In genomic region chr15:79471095-79471494, GRCm38 (mm10) we compare ENCODE assay signal across 11 mouse cellular contexts. TPM values are rescaled to one million over a fixed set of nuclear protein-coding genes. Genes with fewer than 3 reads are reported as not detected.
DNase-seq lines count a peak whose midpoint lies in the region; ATAC-seq lines count a peak whose summit lies in the region.
"Had no signal": no experiment of that assay in that cellular context is flagged by ENCODE, and none has a peak within 500 bp of the region (broad histone marks: within the 10 kb centered on the region; RNA-seq: fewer than 3 reads in every experiment).

No protein-coding gene starts in this region.

- no peaks in the 10 kb centered on the region for H3K36me3 ChIP-seq in kidney, embryonic 16.5 days (ENCODE audit: insufficient read depth, low read length)
- H3K36me3 ChIP-seq in embryonic facial prominence, embryonic 14.5 days (ENCODE audit: control insufficient read depth, insufficient read depth, low read length): no peaks in the 10 kb centered on the region
- no peaks in the 10 kb centered on the region for H3K36me3 ChIP-seq in hindbrain, embryonic 12.5 days
- H3K36me3 ChIP-seq in midbrain, embryonic 13.5 days: no peaks in the 10 kb centered on the region

- no peaks in the 10 kb centered on the region for H3K27me3 ChIP-seq in kidney, embryonic 16.5 days (ENCODE audit: insufficient read depth, low read length)
- H3K27me3 ChIP-seq in embryonic facial prominence, embryonic 14.5 days (replicated peaks; ENCODE audit: control insufficient read depth, insufficient read depth, low read length): no peaks in the 10 kb centered on the region
- H3K27me3 ChIP-seq in hindbrain, embryonic 12.5 days: peaks cover 4% of the 10 kb centered on the region; the same call in 1 of the 2 replicates
- peaks cover 5% of the 10 kb centered on the region; the same call in 1 of the 2 replicates for H3K27me3 ChIP-seq in midbrain, embryonic 13.5 days

- WGBS in kidney, embryonic 16.5 days: 54% methylated on average over 10 of the region's 10 CpGs
- 49% methylated on average over 10 of the region's 10 CpGs for WGBS in embryonic facial prominence, embryonic 14.5 days
- WGBS in hindbrain, embryonic 12.5 days: 51% methylated on average over 10 of the region's 10 CpGs
- WGBS in midbrain, embryonic 13.5 days: 48% methylated on average over 10 of the region's 10 CpGs

- peak overlapping the region; percentile 47 for H3K4me2 ChIP-seq in kidney, embryonic 16.5 days (replicated peaks; ENCODE audit: low read depth, low read length)
- H3K4me2 ChIP-seq in embryonic facial prominence, embryonic 14.5 days (ENCODE audit: low read depth, low read length): peak overlapping the region; percentile 43; the same call in 1 of the 2 replicates
- peak overlapping the region; percentile 34 for H3K4me2 ChIP-seq in hindbrain, embryonic 12.5 days (replicated peaks)
- H3K4me2 ChIP-seq in midbrain, embryonic 13.5 days (replicated peaks): peak overlapping the region; percentile 42

- H3K9me3 ChIP-seq in kidney, embryonic 16.5 days (ENCODE audit: low read length): peaks cover 3% of the 10 kb centered on the region; the same call in 1 of the 2 replicates
- no peaks in the 10 kb centered on the region for H3K9me3 ChIP-seq in embryonic facial prominence, embryonic 14.5 days (ENCODE audit: control insufficient read depth, low read length)
- H3K9me3 ChIP-seq in hindbrain, embryonic 12.5 days (replicated peaks): no peaks in the 10 kb centered on the region
- H3K9me3 ChIP-seq in midbrain, embryonic 13.5 days: no peaks in the 10 kb centered on the region

- peaks cover 7% of the 10 kb centered on the region; the same call in 1 of the 2 replicates for H3K4me1 ChIP-seq in kidney, embryonic 16.5 days (ENCODE audit: insufficient read depth, low read length)
- peaks cover 5% of the 10 kb centered on the region; the same call in 1 of the 2 replicates for H3K4me1 ChIP-seq in embryonic facial prominence, embryonic 14.5 days (ENCODE audit: control insufficient read depth, insufficient read depth, low read length)
- H3K4me1 ChIP-seq in hindbrain, embryonic 12.5 days: peaks cover 13% of the 10 kb centered on the region
- peaks cover 18% of the 10 kb centered on the region for H3K4me1 ChIP-seq in midbrain, embryonic 13.5 days (replicated peaks)

- DNase-seq in kidney, adult 8-10 months: no peak
- no peak for DNase-seq in embryonic facial prominence, embryonic 14.5 days (ENCODE audit: low spot score)
- DNase-seq in layer of hippocampus, adult 8-10 months (ENCODE audit: low spot score in 2 of 2): no peak
- DNase-seq in cerebellum, postnatal 4 days (ENCODE audit: low spot score in 2 of 2): no peak
- no peak for DNase-seq in gastrocnemius, postnatal 4 days (ENCODE audit: low spot score in 2 of 2)
- DNase-seq: cerebellum, adult 2 months; kidney, adult 9 months; left cerebral cortex, postnatal 4 days had no signal

- H3K27ac ChIP-seq in kidney, embryonic 16.5 days (ENCODE audit: low read length): no peak overlapping the region
- no peak overlapping the region for H3K27ac ChIP-seq in embryonic facial prominence, embryonic 14.5 days (replicated peaks; ENCODE audit: low read depth, low read length)
- H3K27ac ChIP-seq in hindbrain, embryonic 12.5 days: no peak overlapping the region
- H3K27ac ChIP-seq in midbrain, embryonic 13.5 days: no peak overlapping the region

- H3K4me3 ChIP-seq in kidney, embryonic 16.5 days (ENCODE audit: low read length): peak overlapping the region; percentile 36
- H3K4me3 ChIP-seq in embryonic facial prominence, embryonic 14.5 days (ENCODE audit: low read depth, low read length): peak overlapping the region; percentile 23; the same call in 1 of the 2 replicates
- no peak overlapping the region for H3K4me3 ChIP-seq in hindbrain, embryonic 12.5 days
- peak overlapping the region; percentile 24; the same call in 1 of the 2 replicates for H3K4me3 ChIP-seq in midbrain, embryonic 13.5 days (replicated peaks)

- H3K9ac ChIP-seq in kidney, embryonic 16.5 days (replicated peaks; ENCODE audit: low read length): no peak overlapping the region
- H3K9ac ChIP-seq in embryonic facial prominence, embryonic 14.5 days (ENCODE audit: low read depth, low read length): no peak overlapping the region
- no peak overlapping the region for H3K9ac ChIP-seq in hindbrain, embryonic 12.5 days
- 0 out of 2 replicates have a peak overlapping the region, but pooled peaks have one; percentile 4 for H3K9ac ChIP-seq in midbrain, embryonic 13.5 days (replicated peaks)

- ATAC-seq in kidney, embryonic 16.5 days (ENCODE audit: low FRiP score, low TSS enrichment): no peak
- no peak for ATAC-seq in embryonic facial prominence, embryonic 14.5 days (ENCODE audit: low read depth)
- ATAC-seq in hindbrain, embryonic 12.5 days (ENCODE audit: low FRiP score): no peak
- no peak for ATAC-seq in midbrain, embryonic 13.5 days

RNA-seq across cellular contexts. Expression of gene Csnk1e, which starts 15.7 kb away (rescaled TPM):
- polyA plus RNA-seq in kidney, embryonic 16.5 days (2015; fragmentation: Nextera tagmentation; extraction: Ambion mirVana): 66.0 and 71.5 TPM in 2 replicates
- 75.3 and 76.3 TPM in 2 replicates for polyA plus RNA-seq in embryonic facial prominence, embryonic 14.5 days (2014; fragmentation: Nextera tagmentation; extraction: Ambion mirVana)
- polyA plus RNA-seq in hindbrain, embryonic 12.5 days (2016; fragmentation: Nextera tagmentation; extraction: Ambion mirVana): 280 and 284 TPM in 2 replicates
- polyA plus RNA-seq in midbrain, embryonic 13.5 days (2015; fragmentation: Nextera tagmentation; extraction: Ambion mirVana): 233 and 269 TPM in 2 replicates
- total RNA-seq in layer of hippocampus, adult 8-10 months (2022): 100 to 1,000 TPM; 112 to 137 (median 123) TPM
- total RNA-seq in gastrocnemius, postnatal 4 days (2021): 10 to 100 TPM; 81.1 to 89.2 TPM

RNA-seq across cellular contexts. Expression of gene Kcnj4, which starts 33.9 kb away (rescaled TPM):
- polyA plus RNA-seq in kidney, embryonic 16.5 days (2015; fragmentation: Nextera tagmentation; extraction: Ambion mirVana): 0.16 TPM in 1 of 2 replicates, not detected in the other
- 0.07 and 0.09 TPM in 2 replicates for polyA plus RNA-seq in embryonic facial prominence, embryonic 14.5 days (2014; fragmentation: Nextera tagmentation; extraction: Ambion mirVana)
- polyA plus RNA-seq in hindbrain, embryonic 12.5 days (2016; fragmentation: Nextera tagmentation; extraction: Ambion mirVana): not detected in 2 replicates
- polyA plus RNA-seq in midbrain, embryonic 13.5 days (2015; fragmentation: Nextera tagmentation; extraction: Ambion mirVana): not detected in 2 replicates
- total RNA-seq in layer of hippocampus, adult 8-10 months (2022): 10 to 100 TPM; 81.3 to 98.0 (median 88.7) TPM
- under 1 TPM in 1 of 2 experiments, not detected in 1; 0.13 TPM for total RNA-seq in gastrocnemius, postnatal 4 days (2021)

RNA-seq across cellular contexts. Expression of gene Kdelr3, which starts 45.1 kb away (rescaled TPM):
- polyA plus RNA-seq in kidney, embryonic 16.5 days (2015; fragmentation: Nextera tagmentation; extraction: Ambion mirVana): 66.2 and 72.9 TPM in 2 replicates
- 149 and 157 TPM in 2 replicates for polyA plus RNA-seq in embryonic facial prominence, embryonic 14.5 days (2014; fragmentation: Nextera tagmentation; extraction: Ambion mirVana)
- polyA plus RNA-seq in hindbrain, embryonic 12.5 days (2016; fragmentation: Nextera tagmentation; extraction: Ambion mirVana): 32.2 and 39.2 TPM in 2 replicates
- polyA plus RNA-seq in midbrain, embryonic 13.5 days (2015; fragmentation: Nextera tagmentation; extraction: Ambion mirVana): 6.0 and 8.3 TPM in 2 replicates
- under 1 TPM in 3 of 4 experiments, not detected in 1; 0.23 to 0.45 (median 0.32) TPM for total RNA-seq in layer of hippocampus, adult 8-10 months (2022)
- total RNA-seq in gastrocnemius, postnatal 4 days (2021): 10 to 100 TPM; 49.1 to 55.1 TPM
